Mouse (Mus musculus) embryonic facial prominence, embryonic 14.5 days (tissue): ENCODE results near the gene Rasgef1c. TPM values are rescaled to one million over a fixed set of nuclear protein-coding genes. Genes with fewer than 3 reads are reported as not detected.
A peak's percentile ranks its signal among the peaks of the same experiment; 100 is the strongest.

Experiments
- ATAC-seq: fragments of 200-750 bp; cut with Nextera tagmentation; 2 replicates; pipeline ENCODE4 v1.8.0; 2017; ENCODE audit warnings: low read depth, moderate number of reproducible peaks, moderate TSS enrichment
- DNase-seq: peaks from one replicate; pipeline ENCODE4 v3.0.0-alpha.2; 2015; ENCODE audit warnings: low spot score
- H3K27ac ChIP-seq: fragments of 300-500 bp; sonication (generic); replicated peaks from 2 replicates; pipeline ENCODE4 v1.5.1; 2014; ENCODE audit warnings: low read depth, mild to moderate bottlenecking, low read length, moderate library complexity
- H3K27me3 ChIP-seq: fragments of 300-500 bp; sonication (generic); replicated peaks from 2 replicates; pipeline ENCODE4 v1.6.1; 2014; ENCODE audit warnings: low read length; ENCODE audit not compliant: control insufficient read depth, insufficient read depth
- H3K36me3 ChIP-seq: fragments of 300-500 bp; sonication (generic); 2 replicates; pipeline ENCODE4 v1.6.1; 2014; ENCODE audit warnings: low read length, mixed read lengths; ENCODE audit not compliant: control insufficient read depth, insufficient read depth
- H3K4me1 ChIP-seq: fragments of 300-500 bp; sonication (generic); 2 replicates; pipeline ENCODE4 v1.6.1; 2014; ENCODE audit warnings: antibody characterized with exemption, low read length; ENCODE audit not compliant: control insufficient read depth, insufficient read depth
- H3K4me2 ChIP-seq: fragments of 300-500 bp; sonication (generic); 2 replicates; pipeline ENCODE4 v1.6.1; 2014; ENCODE audit warnings: low read depth, mild to moderate bottlenecking, low read length, moderate library complexity, mixed read lengths
- H3K4me3 ChIP-seq: fragments of 300-500 bp; sonication (generic); 2 replicates; pipeline ENCODE4 v1.5.1; 2014; ENCODE audit warnings: low read depth, mild to moderate bottlenecking, low read length
- H3K9ac ChIP-seq: fragments of 300-500 bp; sonication (generic); 2 replicates; pipeline ENCODE4 v1.6.1; 2014; ENCODE audit warnings: low read depth, mild to moderate bottlenecking, low read length, moderate library complexity, mixed read lengths
- H3K9me3 ChIP-seq: fragments of 300-500 bp; sonication (generic); 2 replicates; pipeline ENCODE4 v1.6.1; 2016; ENCODE audit warnings: low read length; ENCODE audit not compliant: control insufficient read depth
- WGBS: fragments of 180-500 bp; shearing (Covaris S2); extraction: QIAGEN DNeasy Blood & Tissue Kit; methylation state at CpG from one replicate; pipeline ENCODE4 v1.1.7; 2014; 5-methylcytosine and 5-hydroxymethylcytosine counted together
- polyA plus RNA-seq: library from polyadenylated mRNA; unstranded; fragments of >200 nt; fragmentation: Nextera tagmentation; extraction: Ambion mirVana; gene quantifications from 2 replicates; pipeline ENCODE4 v1.2.1, GENCODE M21; 2014

Rasgef1c gene
- polyA plus RNA-seq, 1 experiment from 2014 or later, result 1.4 TPM

GRCm38 (mm10) chr11:50008231-50008630, 106.6 kb downstream of the Rasgef1c start:
- 26% methylated on average over 5 of the region's 5 CpGs for WGBS
- ATAC-seq, result no peak
- H3K4me2 ChIP-seq, result no peak overlapping the region
- DNase-seq, result no peak
- H3K9ac ChIP-seq, result no peak overlapping the region
- no peak overlapping the region for H3K4me3 ChIP-seq
- no peak overlapping the region for H3K27ac ChIP-seq
- no peaks in the 10 kb centered on the region for H3K36me3 ChIP-seq
- no peaks in the 10 kb centered on the region for H3K4me1 ChIP-seq
- H3K27me3 ChIP-seq, result no peaks in the 10 kb centered on the region
- no peaks in the 10 kb centered on the region for H3K9me3 ChIP-seq

GRCm38 (mm10) chr11:50013016-50013415, 111.4 kb downstream of the Rasgef1c start:
- no peaks in the 10 kb centered on the region for H3K36me3 ChIP-seq
- H3K27me3 ChIP-seq, result no peaks in the 10 kb centered on the region
- no peak overlapping the region for H3K27ac ChIP-seq
- WGBS, result 67% methylated on average over 6 of the region's 6 CpGs
- no peak overlapping the region for H3K4me3 ChIP-seq
- H3K4me1 ChIP-seq, result no peaks in the 10 kb centered on the region
- no peaks in the 10 kb centered on the region for H3K9me3 ChIP-seq
- ATAC-seq, result no peak
- no peak overlapping the region for H3K4me2 ChIP-seq
- H3K9ac ChIP-seq, result no peak overlapping the region
- DNase-seq, result no peak

- Histone ChIP-seq H3K9me3 (no peaks in the 10 kb centered on the region), H3K4me2 (no peak overlapping the region), H3K9ac (no peak overlapping the region), H3K4me1 (no peaks in the 10 kb centered on the region), H3K4me3 (no peak overlapping the region), H3K36me3 (no peaks in the 10 kb centered on the region), H3K27me3 (no peaks in the 10 kb centered on the region), H3K27ac (no peak overlapping the region)
- WGBS, result 77% methylated on average over 5 of the region's 5 CpGs
- DNase-seq (no peak), ATAC-seq (no peak)
Measured at GRCm38 (mm10) chr11:50016503-50016902, 114.9 kb downstream of the Rasgef1c start.

GRCm38 (mm10) chr11:50017511-50017910, 115.9 kb downstream of the Rasgef1c start:
- Histone ChIP-seq H3K4me3 (no peak overlapping the region), H3K36me3 (no peaks in the 10 kb centered on the region), H3K9ac (no peak overlapping the region), H3K4me1 (no peaks in the 10 kb centered on the region), H3K9me3 (no peaks in the 10 kb centered on the region), H3K27ac (no peak overlapping the region), H3K27me3 (no peaks in the 10 kb centered on the region), H3K4me2 (no peak overlapping the region)
- DNase-seq (no peak), ATAC-seq (no peak)
- WGBS, result 53% methylated on average over 6 of the region's 7 CpGs

- H3K4me2 ChIP-seq, result no peak overlapping the region
- no peaks in the 10 kb centered on the region for H3K36me3 ChIP-seq
- no peak overlapping the region for H3K9ac ChIP-seq
- ATAC-seq, result no peak
- H3K27me3 ChIP-seq, result no peaks in the 10 kb centered on the region
- no peaks in the 10 kb centered on the region for H3K9me3 ChIP-seq
- DNase-seq, result no peak
- no peak overlapping the region for H3K4me3 ChIP-seq
- no peaks in the 10 kb centered on the region for H3K4me1 ChIP-seq
- H3K27ac ChIP-seq, result no peak overlapping the region
Measured at GRCm38 (mm10) chr11:50018848-50019247, 117.2 kb downstream of the Rasgef1c start.

GRCm38 (mm10) chr11:50022085-50022484, 120.5 kb downstream of the Rasgef1c start:
- Histone ChIP-seq H3K9ac (no peak overlapping the region), H3K4me3 (no peak overlapping the region), H3K36me3 (no peaks in the 10 kb centered on the region), H3K27me3 (no peaks in the 10 kb centered on the region), H3K4me1 (peaks cover 9% of the 10 kb centered on the region; the same call in 1 of the 2 replicates), H3K9me3 (no peaks in the 10 kb centered on the region), H3K27ac (no peak overlapping the region), H3K4me2 (no peak overlapping the region)
- DNase-seq, result no peak
- no peak for ATAC-seq
- 68% methylated on average over 3 of the region's 3 CpGs for WGBS

GRCm38 (mm10) chr11:50024445-50024832, 122.8 kb downstream of the Rasgef1c start:
- Histone ChIP-seq H3K9me3 (no peaks in the 10 kb centered on the region), H3K9ac (no peak overlapping the region), H3K4me2 (peak overlapping the region; percentile 81; the same call in 1 of the 2 replicates), H3K27ac (no peak overlapping the region), H3K27me3 (no peaks in the 10 kb centered on the region), H3K4me1 (peaks cover 18% of the 10 kb centered on the region), H3K4me3 (peak overlapping the region; percentile 95; the same call in 1 of the 2 replicates), H3K36me3 (no peaks in the 10 kb centered on the region)
- DNase-seq, result no peak
- WGBS, result 55% methylated on average over 6 of the region's 6 CpGs
- ATAC-seq, result no peak

- no peaks in the 10 kb centered on the region for H3K27me3 ChIP-seq
- peak within 1 kb of the TSS; percentile 97 for H3K9ac ChIP-seq
- DNase-seq, result peak; percentile 95
- H3K4me2 ChIP-seq, result peak within 1 kb of the TSS; percentile 81
- no peaks in the 10 kb centered on the region for H3K9me3 ChIP-seq
- WGBS, result under 1% methylated on average over 20 of the region's 129 CpGs
- peaks cover 18% of the 10 kb centered on the region for H3K4me1 ChIP-seq
- H3K27ac ChIP-seq, result peak within 1 kb of the TSS; percentile 92
- H3K4me3 ChIP-seq, result peak within 1 kb of the TSS; percentile 95
- H3K36me3 ChIP-seq, result no peaks in the 10 kb centered on the region
- peak; percentile 92 for ATAC-seq
Measured at GRCm38 (mm10) chr11:50024833-50025720, 123.4 kb downstream of the Rasgef1c start, which contains the start of gene Rnf130. Gene Rnf130, plus strand, starts transcription at chr11:50025346.
